Mouse (Mus musculus) left cerebral cortex, postnatal 4 days (tissue): ENCODE measurements around the gene Ldhd. TPM values are rescaled to one million over a fixed set of nuclear protein-coding genes. Genes with fewer than 3 reads are reported as not detected.
A peak's percentile ranks its signal among the peaks of the same experiment; 100 is the strongest.

ENCODE experiments used
- DNase-seq: peaks from one replicate; pipeline ENCODE4 v3.0.0-alpha.2; 2022
- intact Hi-C: fragments of 180-260 bp; cut with DNase I; formaldehyde crosslinking; loops from one replicate; pipeline ENCODE4 v1.15.1; 2025
- total RNA-seq, 2 experiments: library from RNA; stranded (reverse); gene quantifications; 2 replicates each; pipeline ENCODE4 v1.2.3; 2021

Ldhd gene
- total RNA-seq, 2 experiments from 2014 or later = 0.54 to 1.1 TPM

DNA sequence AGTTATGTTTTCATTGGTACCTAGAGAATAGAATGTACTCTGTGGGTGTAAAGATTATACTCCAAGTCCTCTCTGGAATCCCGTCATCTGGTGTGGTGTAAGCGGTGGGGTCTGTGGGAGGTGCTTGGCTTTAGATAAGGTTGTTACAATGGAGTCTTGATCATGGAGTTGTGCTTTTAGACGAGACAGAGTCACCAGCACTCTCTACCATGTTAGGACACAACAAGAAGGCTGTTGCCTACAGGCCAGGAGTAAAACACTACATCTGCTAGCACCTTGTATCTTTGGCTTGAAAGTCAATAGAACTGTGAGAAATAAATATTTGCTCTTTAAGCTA, 33.7 kb downstream of the Ldhd start:
- intact Hi-C loops = no loop called here
- DNase-seq = no peak

- DNase-seq = no peak
These were observed 34.3 kb downstream of the Ldhd start for GRCm38 (mm10) chr8:111595712-111596484.

DNA sequence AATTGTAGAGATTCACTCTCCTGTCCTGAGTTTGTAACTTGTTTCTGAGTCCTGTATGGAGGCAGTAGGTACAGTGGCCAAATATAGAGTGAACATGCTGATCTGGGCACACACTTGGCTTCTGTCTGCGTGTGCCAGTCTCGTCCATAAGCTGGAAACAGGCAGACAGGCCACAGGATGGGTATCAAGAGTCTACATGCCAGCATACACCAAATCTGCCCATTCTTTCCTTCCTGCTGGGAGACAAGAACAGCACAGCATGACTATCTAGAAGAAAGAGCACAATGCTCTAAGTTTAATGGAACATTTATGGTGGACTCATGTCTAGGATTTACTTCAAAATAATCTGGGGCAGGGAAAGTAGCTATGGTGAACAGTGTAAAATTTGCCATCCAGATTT, 35.2 kb downstream of the Ldhd start:
- no peak for DNase-seq
- intact Hi-C loops = no loop called here

More at GRCm38 (mm10) chr8:111595712-111596484, 34.3 kb downstream of the Ldhd start:
- intact Hi-C loops = no loop called here

DNA sequence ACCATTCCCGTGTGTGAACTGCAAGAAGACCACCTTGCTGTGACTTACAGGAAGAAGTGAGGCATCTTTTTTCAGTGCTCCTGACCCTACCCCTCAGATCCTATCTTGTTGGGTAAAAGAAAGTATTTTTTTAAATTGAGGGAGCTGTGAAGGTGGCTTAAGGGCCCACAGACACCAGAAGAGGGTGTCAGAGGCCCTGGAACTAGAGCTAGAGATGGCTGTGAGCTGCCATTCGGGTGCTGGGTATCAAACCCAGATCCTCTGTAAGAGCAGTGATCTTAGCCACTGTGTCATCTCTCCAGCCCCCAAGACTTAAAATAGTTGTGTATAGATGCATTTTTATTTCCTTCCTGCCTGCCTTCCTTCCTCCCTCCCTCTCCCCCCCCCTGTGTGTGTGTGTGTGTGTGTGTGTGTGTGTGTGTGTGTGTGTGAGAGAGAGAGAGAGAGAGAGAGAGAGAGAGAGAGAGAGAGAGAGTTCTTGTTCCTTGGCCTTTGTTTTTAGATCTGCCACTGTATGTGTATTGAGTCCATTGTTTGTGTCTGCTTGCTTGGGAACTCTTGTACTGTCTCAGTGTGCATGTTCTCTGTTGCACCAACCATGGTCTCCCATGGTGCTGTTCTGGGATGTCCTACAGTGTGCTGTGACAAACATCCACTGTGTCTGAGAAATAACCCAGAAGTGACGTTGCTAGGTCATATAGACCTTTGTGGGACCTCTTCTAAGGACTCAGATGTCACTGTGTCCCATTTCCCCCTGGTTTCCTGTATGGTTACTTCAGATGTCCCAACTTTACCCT, 35.9 kb downstream of the Ldhd start:
- intact Hi-C loops = no loop called here
- no peak for DNase-seq

DNA sequence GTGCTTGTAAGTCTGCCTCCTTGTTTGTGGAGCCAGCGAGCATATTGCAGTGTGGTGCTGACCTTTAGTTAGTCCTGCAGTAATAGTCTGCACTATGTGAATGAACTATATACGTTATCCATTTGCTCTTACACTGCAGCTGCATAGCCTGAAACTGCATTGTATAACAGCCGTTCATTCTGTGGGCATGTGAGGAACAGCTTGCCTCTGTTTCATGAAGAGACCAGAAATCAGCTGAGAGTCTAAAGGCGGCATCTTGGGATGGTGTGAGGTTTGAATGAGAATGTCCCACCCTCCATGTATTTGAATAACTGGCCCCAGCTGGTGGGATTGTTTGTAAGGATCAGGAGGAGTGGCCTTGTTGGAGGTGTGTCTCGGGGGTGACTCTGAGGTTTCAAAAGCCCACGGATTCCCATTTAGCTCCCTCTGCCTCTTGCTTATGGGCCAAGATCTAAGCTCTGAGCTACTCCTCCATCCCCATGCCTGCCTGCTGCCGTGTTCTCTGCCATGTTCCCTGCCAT, 37.7 kb downstream of the Ldhd start:
- DNase-seq = no peak
- intact Hi-C loops = no loop called here

- intact Hi-C loops = no loop called here
- DNase-seq = peak; percentile 23
These were observed 39.0 kb downstream of the Ldhd start for GRCm38 (mm10) chr8:111591176-111591575.

DNA sequence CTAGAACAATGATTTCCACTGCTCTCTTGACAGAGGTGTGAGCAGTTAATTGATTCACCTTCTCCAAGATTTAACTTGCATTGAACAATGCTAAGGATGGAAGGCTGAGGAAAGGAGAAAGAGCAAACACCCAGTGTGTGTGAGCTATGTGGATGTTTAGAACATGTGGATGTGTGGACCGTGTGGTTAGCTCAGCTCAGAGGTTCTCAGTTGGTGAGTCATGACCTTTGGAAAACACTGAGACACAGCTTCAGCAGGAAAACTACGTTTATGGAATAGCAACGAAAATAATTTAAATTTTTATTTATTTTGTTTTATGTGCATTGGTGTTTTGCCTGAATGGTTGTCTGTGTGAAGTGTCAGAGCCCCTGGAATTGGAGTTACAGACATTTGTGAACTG, 40.0 kb downstream of the Ldhd start:
- DNase-seq = no peak
- intact Hi-C loops = no loop called here

DNA sequence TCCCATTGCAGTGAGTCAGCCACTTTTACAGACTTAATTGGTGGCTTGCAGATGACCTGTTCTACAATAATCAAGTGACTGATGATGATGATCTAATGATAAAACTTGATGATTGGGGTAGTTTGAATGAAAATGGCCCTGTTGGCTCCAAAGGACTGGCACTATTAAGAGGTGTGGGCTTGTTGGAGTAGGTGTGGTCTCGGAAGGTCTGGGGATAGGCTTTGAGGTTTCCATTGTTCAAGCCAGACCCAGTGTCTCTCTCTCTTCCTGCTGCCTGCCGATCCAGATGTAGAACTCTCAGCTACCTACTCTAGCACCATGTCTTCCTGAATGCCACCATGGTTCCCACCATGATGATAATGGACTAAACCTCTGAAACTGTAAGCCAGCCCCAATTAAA, 41.8 kb downstream of the Ldhd start:
- DNase-seq = no peak
- intact Hi-C loops = no loop called here

DNA sequence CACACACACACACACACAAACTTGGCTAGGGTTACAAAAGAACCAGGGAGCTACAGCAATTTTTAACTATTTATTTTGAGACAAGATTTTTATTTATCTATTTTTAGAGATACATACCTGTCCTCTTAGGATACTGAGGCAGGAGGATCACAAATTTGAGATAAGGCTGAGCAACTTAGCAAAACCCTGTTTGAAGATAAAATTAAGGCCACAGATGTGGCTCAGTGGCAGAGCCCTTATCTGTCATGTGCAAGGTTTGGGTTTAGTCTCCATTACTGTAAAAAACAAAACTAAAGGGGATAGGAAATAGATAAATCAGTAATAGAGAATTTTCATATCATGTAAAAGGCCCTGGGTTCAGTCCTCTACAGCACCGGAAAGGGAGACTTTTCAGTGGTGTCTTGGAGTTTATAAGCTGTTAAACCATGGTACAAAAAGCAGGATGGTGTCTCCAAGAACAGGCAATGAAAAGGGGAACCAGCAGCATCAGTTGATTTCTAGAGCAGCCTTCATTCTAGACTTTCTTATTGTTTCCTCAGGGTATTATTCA, 42.6 kb downstream of the Ldhd start:
- DNase-seq = no peak
- intact Hi-C loops = no loop called here

- intact Hi-C loops = no loop called here
These were observed 45.2 kb downstream of the Ldhd start for GRCm38 (mm10) chr8:111584946-111585345.

DNA sequence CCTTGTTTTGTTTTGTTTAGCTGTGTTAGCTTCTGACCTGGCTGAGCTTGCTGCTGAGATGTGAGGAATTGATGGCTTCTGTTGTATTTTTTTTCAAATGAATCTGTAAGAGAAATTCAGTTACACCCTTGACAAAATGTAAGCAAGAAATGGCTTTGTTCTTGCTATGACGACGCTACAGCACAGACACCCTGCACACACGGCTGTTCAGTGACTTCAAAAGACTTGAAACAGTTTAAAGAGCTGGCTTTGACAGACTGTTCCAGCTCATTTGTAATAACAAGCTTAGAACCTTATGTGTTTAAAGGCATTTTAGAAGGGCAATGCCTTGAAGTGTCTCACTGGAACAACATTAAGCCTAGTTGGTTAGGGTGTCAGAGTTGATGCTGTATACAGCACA, 47.8 kb downstream of the Ldhd start:
- DNase-seq = no peak
- intact Hi-C loops = no loop called here

More at GRCm38 (mm10) chr8:111584946-111585345, 45.2 kb downstream of the Ldhd start:
- DNase-seq = no peak

- no peak for DNase-seq
- intact Hi-C loops = no loop called here
These were observed 49.9 kb downstream of the Ldhd start for GRCm38 (mm10) chr8:111580306-111580705.

DNA sequence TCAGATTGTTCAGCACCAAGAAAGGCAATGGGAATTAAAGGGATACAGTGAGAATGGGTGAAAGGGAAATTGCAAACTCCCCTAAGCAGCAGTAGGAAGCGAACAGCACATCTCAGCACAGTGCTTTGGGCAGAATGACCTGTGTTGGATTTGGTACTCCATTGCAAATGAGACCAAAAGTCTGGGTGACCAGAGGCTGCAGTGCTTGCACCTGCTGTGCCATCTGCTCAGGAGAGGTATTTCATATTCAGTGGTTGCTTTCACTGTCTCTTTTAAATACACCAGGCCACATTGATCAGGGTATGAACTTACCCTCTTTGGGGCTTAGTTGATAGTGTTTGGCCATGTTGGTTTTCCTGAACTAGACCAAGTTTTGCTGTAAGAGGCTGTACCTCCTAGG, 50.9 kb downstream of the Ldhd start:
- no peak for DNase-seq
- intact Hi-C loops = no loop called here

- DNase-seq = no peak
These were observed 52.2 kb downstream of the Ldhd start for GRCm38 (mm10) chr8:111577880-111578533.

DNA sequence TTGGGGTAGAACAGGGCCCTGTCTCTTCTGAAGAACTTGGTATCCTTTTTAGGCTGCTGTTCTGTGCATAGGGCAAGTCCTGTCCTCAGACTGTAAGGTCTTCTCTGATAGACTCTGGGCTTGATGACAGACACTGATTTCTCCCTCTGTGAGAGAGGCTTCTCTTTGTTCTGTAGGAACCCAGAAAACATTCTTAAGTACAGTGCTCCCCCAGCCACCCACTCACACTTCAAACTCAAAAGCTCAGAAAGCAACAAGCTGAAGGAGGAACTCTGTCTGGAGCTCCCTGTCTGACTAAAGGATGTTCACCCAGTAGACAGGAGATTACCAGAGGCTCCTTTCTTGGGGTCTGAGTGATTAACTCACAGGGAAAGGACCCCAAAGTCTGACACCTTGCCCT, 53.7 kb downstream of the Ldhd start:
- intact Hi-C loops = no loop called here
- no peak for DNase-seq

More at GRCm38 (mm10) chr8:111577880-111578533, 52.2 kb downstream of the Ldhd start:
- intact Hi-C loops = no loop called here

GRCm38 (mm10) chr8:111575492-111575891, 54.7 kb downstream of the Ldhd start:
- intact Hi-C loops = no loop called here
- no peak for DNase-seq

GRCm38 (mm10) chr8:111574016-111574415, 56.2 kb downstream of the Ldhd start:
- intact Hi-C loops = no loop called here
- DNase-seq = no peak
